Mouse (Mus musculus): Measurements from ENCODE around the gene Ccdc8.

Gene Ccdc8

GRCm38 (mm10) chr7:17011909-17012590 lies 19.5 kb downstream of the Ccdc8 start:
- no peak for DNase-seq (ENCODE audit: low spot score)

DNA sequence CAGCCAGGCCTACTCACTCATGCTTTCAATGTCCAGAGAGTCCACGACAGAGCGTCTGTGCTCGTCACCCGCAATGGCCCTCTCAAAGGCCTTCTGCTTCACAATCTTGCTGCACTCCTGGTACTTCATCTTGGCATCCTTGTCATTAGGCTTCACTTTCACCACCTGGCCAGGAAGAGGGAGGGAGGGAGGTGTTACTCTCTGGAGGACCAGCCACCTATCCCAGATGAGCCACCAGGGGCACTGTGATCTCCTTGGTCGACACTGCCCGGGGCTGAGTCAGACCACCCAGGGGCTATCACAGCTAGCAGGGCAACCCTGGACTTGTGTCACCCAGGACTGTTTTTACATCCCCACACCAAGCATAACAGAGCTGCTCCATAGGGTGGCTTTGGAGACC lies 22.9 kb downstream of the Ccdc8 start:
- DNase-seq (ENCODE audit: low spot score) = no peak

- peak; percentile 86 for DNase-seq (ENCODE audit: low spot score)
Observed at GRCm38 (mm10) chr7:17017036-17017435, 24.5 kb downstream of the Ccdc8 start.

- no peak for DNase-seq (ENCODE audit: low spot score)
Observed at GRCm38 (mm10) chr7:17017921-17018320, 25.4 kb downstream of the Ccdc8 start.

DNA sequence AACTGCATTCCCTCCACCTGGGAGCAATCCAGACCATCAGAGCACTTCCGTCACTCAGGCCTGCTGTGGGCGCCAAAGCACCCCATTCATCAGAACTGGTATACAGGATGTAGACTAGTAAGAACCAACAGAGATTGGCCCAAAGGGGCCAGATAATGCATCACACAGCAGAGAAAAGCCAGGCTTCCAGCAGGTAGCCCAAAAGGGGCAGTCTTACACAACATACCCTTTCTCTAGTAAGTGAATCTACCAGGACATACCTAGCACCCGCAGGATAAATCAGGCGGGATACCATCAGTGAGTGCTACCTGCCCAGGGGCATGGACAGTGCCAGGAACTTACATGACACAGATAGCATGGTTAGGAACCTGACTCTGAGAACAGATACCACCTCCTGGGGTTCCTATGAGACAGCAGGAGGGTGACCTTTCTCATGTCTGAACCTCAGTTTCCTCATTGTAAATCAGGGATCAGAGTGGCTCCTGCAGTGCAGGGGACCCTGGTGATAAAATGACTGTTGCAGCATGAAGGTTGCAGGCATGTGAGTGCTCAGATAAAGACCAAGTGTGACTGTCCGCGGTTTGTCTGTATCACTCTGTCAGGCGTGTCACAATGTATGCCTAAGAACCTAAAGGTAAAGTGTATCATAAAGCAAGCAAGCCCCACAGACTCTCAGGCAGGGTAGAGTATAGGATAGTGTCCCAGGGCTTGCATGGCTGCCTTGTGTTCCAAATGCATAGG lies 27.1 kb downstream of the Ccdc8 start:
- DNase-seq (ENCODE audit: low spot score) = no peak

DNA sequence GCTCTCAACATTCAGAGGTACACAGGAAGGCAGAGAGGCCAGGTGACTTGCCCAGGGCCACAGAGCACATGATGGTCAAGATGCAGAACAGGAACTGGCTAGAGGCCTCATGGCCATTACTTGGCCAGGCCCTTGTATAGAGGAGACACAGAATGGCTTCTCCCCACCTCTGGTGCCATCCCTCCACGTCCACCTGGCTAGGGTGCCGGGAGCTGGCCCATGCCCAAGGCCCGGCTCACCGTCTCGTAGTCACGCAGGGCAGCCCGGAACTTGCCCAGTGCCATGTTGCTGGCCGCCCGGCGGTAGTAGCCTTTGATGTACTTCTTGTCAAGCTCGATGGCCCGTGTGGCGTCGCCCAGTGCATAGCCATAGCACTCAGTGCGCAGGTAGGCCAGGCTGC lies 29.7 kb downstream of the Ccdc8 start:
- no peak for DNase-seq (ENCODE audit: low spot score)

DNA sequence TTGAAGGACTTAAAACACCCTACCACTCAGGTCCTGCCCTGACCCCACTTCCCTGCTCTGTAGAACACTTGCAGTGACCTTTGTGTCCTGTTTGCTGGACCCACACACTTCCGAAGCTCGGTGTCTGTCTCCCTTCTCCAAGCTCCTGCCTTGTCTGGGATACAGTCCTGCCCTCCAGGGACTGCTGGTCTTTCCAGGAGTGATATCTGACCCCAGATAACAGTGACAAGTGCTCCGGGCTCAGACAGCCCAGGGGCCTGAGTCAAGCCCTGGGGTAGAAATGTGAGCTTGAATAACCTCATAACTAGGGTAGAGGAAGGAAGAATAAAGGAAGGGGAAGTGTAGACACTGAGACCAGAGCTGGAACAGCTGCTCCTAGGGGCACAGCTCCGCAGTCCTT lies 31.2 kb downstream of the Ccdc8 start:
- no peak for DNase-seq (ENCODE audit: low spot score)

DNA sequence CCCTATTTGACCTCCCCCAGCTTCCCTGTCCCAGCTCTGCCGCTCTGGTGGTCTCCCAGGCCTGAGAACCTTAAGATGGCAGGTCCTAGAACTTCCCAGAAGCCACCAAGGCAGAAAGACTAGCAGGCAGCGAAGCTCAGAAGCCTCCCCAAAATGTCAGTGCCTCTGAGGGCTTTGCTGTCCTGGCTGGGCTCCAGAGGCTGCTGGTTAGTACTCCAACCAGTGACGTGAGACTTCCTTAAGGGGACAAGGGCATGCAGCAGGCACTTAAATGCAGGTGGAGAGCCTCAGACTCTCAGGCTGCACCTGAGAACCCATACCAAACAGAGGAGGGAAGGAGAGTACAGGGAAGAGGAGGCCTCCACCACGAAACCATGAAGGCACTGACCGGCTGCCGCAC lies 31.6 kb downstream of the Ccdc8 start:
- no peak for DNase-seq (ENCODE audit: low spot score)

- no peak for DNase-seq (ENCODE audit: low spot score)
Observed at GRCm38 (mm10) chr7:17024814-17025504, 32.5 kb downstream of the Ccdc8 start.

GRCm38 (mm10) chr7:17025505-17025894 lies 33.0 kb downstream of the Ccdc8 start:
- DNase-seq (ENCODE audit: low spot score) = no peak

DNA sequence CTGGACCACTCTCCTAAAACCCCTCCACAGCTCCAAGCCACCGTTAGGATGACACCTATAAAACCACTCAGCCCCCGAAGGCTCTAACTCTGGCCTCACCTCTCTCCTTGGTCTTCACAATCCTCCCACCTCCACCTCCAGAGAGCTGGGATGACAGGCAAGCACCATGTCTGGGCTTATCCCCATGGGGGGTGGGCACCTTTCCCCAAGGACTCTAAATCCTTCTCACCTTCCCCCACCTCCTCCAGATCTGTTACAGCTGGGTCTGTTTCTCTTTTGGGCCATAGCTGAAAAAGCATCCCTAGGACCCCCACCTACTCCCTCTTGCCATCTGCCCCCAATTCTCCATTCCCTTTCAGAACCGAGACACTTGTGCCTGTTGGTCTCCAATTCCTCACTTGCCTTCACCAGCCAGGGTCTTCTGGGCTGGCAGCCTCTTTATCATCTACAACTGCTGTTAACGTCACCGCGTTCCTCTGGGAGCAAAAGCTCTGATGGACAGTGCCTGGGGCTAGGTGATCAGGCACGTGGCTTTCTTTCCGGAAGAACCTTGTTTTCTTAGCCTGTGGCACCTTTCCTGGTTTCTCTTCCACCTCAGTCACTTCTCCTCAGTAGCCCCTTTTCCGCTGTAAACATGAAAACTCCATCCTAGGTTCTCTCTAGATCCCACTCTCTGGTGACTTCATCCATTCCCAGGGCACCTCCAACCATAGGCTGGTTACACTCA lies 33.6 kb downstream of the Ccdc8 start:
- no peak for DNase-seq (ENCODE audit: low spot score)

GRCm38 (mm10) chr7:17026710-17027587 lies 34.4 kb downstream of the Ccdc8 start:
- DNase-seq (ENCODE audit: low spot score) = no peak

DNA sequence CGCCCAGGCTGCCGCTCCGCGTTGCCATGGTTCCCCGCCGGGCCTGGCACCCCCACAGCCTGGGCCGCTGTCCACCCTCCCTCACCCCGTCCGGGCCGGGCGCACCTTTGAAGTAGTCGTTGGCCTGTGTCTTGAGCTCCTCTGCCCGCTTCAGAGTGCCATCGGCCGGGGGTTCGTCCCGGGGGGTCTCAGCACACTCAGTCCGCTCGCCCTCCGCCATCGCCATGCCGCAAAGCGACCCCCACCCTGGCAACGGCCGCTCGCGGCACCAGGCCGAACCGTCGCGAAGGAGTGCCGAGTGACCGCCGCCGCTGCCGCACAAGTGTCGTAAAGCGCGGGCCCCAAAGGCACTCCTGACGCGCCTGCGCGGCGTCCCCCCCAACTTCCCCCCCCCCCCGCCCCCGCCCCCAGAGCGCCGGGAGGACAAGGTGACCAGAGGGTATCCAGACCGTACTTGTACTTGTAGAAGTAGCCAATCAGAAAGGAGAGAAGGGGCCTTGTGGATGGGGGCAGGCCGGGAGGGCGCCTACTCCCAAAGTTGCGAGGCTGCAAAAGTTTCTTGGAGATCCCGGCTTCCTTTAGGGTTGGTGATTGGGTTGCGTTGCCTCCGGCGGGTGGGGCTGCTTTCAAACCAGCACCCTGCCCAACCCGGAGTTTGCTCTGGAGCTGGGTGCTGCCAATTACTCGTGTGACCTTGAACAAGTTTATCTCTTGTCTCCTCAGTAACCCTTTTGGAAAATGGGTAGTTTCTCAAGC lies 35.3 kb downstream of the Ccdc8 start, which contains the start of gene Ppp5c:
TSS of gene Ppp5c (minus strand) at position 337 of the 756 bp plus-strand sequence.
- DNase-seq (ENCODE audit: low spot score) = peak; percentile 92

- DNase-seq (ENCODE audit: low spot score) = no peak
Observed at GRCm38 (mm10) chr7:17028923-17029322, 36.4 kb downstream of the Ccdc8 start.

- no peak for DNase-seq (ENCODE audit: low spot score)
Observed at GRCm38 (mm10) chr7:17030239-17030638, 37.7 kb downstream of the Ccdc8 start.

GRCm38 (mm10) chr7:17038018-17038695 lies 45.6 kb downstream of the Ccdc8 start:
- no peak for DNase-seq (ENCODE audit: low spot score)

GRCm38 (mm10) chr7:17039373-17039772 lies 46.9 kb downstream of the Ccdc8 start:
- no peak for DNase-seq (ENCODE audit: low spot score)

DNA sequence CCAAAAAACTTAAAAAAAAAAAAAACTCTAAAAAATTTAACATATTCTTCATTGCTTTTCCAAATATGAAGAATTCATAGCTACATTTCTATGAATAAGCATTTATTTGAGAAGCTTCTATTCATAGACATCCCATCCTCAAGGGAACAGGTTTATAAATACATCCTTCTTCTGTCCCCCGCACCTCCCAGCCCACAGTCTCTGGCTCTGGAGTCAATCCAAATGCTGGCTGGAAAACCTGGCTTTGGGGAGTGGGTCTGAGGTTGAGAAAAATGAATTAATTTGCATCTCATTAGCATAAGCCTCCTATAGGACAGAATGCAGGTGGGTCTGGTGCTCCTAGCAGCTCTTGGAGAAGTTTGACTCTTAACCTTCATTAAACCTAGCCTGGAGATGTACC lies 53.2 kb downstream of the Ccdc8 start:
- DNase-seq (ENCODE audit: low spot score) = no peak
